Mouse (Mus musculus) lung, adult 2 months (tissue): ENCODE measurements around the gene Gmppb. TPM values are rescaled to one million over a fixed set of nuclear protein-coding genes. Genes with fewer than 3 reads are reported as not detected.

Experiments
- DNase-seq: peaks from one replicate; pipeline ENCODE4 v3.0.0; 2022
- H3K4me1 ChIP-seq: fragments of 200-500 bp; 2 replicates; pipeline ENCODE4 v1.6.1; 2011; ENCODE audit warnings: low read length; ENCODE audit not compliant: control insufficient read depth, insufficient read depth
- H3K4me3 ChIP-seq: fragments of 200-500 bp; replicated peaks from 2 replicates; pipeline ENCODE3; 2011; ENCODE audit warnings: low read depth, mild to moderate bottlenecking, control low read depth, low read length; ENCODE audit errors: extremely low read depth
- CTCF ChIP-seq: fragments of 200-500 bp; IDR thresholded peaks from 2 replicates; pipeline ENCODE4 v1.5.1; 2011; ENCODE audit warnings: mild to moderate bottlenecking, low read length, control low read depth; ENCODE audit not compliant: insufficient read depth
- POLR2A ChIP-seq: fragments of 200-500 bp; IDR thresholded peaks from 2 replicates; pipeline ENCODE4 v1.6.1; 2011; ENCODE audit warnings: low read depth, mild to moderate bottlenecking, control low read depth, low read length, borderline replicate concordance; ENCODE audit errors: extremely low read depth
- WGBS: fragments of 180-500 bp; shearing (Covaris S2); methylation state at CpG from one replicate; pipeline ENCODE4 v1.1.7; 2018; 5-methylcytosine and 5-hydroxymethylcytosine counted together
- polyA plus RNA-seq: library from polyadenylated mRNA; depleted of rRNA; stranded (reverse); fragments of >200 nt; gene quantifications from 2 replicates; pipeline ENCODE4 v1.2.3, GENCODE M21; 2012; rRNA removed

The Gmppb gene
- polyA plus RNA-seq, 1 experiment, result 20.3 TPM

GRCm38 (mm10) chr9:108094998-108095411 lies 46.0 kb downstream of the Gmppb start:
- WGBS, result under 1% methylated on average over 16 of the region's 16 CpGs

DNA sequence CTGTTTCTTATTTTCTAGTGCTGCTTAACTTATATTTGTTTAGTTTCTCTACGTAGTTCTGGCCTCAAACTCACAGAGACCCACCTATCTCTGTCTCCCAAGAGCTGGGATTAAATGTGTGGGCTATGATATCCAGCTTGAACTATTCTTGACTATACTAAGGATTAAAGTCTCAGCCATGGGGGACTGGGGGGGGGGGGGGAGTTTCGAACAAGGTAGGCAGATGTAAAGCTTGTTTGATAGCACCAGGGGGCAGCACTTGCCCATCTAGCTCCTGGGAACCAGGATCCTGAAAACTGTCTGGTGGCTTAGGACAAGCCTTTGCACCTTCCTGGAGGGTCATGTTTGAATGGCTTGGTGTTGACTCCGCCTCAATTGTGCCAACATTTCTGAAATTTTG lies 46.5 kb downstream of the Gmppb start:
- TF ChIP-seq CTCF, result peak; percentile 77
- no peak for TF ChIP-seq POLR2A
- Histone ChIP-seq H3K4me1 (peaks cover 4% of the 10 kb centered on the region), H3K4me3 (peak overlapping the region; percentile 46)
- 4% methylated on average over 3 of the region's 3 CpGs for WGBS
- DNase-seq, result peak; percentile 46

More at GRCm38 (mm10) chr9:108094998-108095411, 46.0 kb downstream of the Gmppb start:
- H3K4me1 ChIP-seq, result peaks cover 4% of the 10 kb centered on the region
- peak overlapping the region; percentile 82 for H3K4me3 ChIP-seq
- TF ChIP-seq CTCF (no peak), POLR2A (no peak)
- DNase-seq, result peak; percentile 48

GRCm38 (mm10) chr9:108095949-108096712 lies 47.1 kb downstream of the Gmppb start:
- DNase-seq, result no peak
- 57% methylated on average over 10 of the region's 10 CpGs for WGBS
- Histone ChIP-seq H3K4me3 (no peak overlapping the region), H3K4me1 (peaks cover 4% of the 10 kb centered on the region)
- TF ChIP-seq CTCF (no peak), POLR2A (no peak)

DNA sequence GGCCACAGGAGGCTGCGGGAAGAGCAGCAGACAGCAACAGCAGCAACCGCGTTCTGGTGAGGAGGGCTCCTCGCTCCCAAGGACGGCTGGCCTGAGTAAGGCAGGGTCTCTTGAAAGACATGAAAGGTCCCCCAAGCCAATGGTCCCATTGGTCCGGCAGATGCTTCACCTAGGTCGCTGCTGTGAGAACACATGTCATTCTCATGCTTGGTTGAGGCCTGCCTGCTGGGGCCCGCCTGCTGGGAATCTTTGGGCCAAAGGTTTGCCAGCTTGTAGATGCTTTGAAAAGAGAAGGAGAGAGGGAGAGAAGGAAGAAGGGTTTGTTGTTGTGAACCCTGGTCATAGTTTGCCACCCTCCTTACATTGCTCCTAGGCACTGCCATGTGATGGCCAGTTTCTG lies 50.6 kb downstream of the Gmppb start:
- TF ChIP-seq POLR2A (no peak), CTCF (no peak)
- peaks cover 4% of the 10 kb centered on the region for H3K4me1 ChIP-seq
- no peak overlapping the region for H3K4me3 ChIP-seq
- DNase-seq, result no peak
- WGBS, result 88% methylated on average over 8 of the region's 8 CpGs

Other genes with a start within 250 kb of the Gmppb start
- 13.0 and 19.0 TPM in 2 replicates for gene Rbm6, start 176.0 kb upstream of the Gmppb start, polyA plus RNA-seq
- 29.4 and 31.7 TPM in 2 replicates for gene Mon1a, start 161.1 kb upstream of the Gmppb start, polyA plus RNA-seq
- 17.8 and 27.4 TPM in 2 replicates for gene Mst1r, start 142.4 kb upstream of the Gmppb start, polyA plus RNA-seq
- not detected in 2 replicates for gene Actl11, start 120.8 kb upstream of the Gmppb start, polyA plus RNA-seq
- gene Camkv, start 113.6 kb upstream of the Gmppb start, polyA plus RNA-seq, result 0.06 and 0.09 TPM in 2 replicates
- gene Traip, start 99.1 kb upstream of the Gmppb start, polyA plus RNA-seq, result 0.79 and 0.93 TPM in 2 replicates
- 94.0 and 124 TPM in 2 replicates for gene Uba7, start 73.7 kb upstream of the Gmppb start, polyA plus RNA-seq
- 3.3 and 5.5 TPM in 2 replicates for gene Gm20661, start 66.2 kb upstream of the Gmppb start, polyA plus RNA-seq
- gene Inka1, start 63.4 kb upstream of the Gmppb start, polyA plus RNA-seq, result 23.1 and 26.6 TPM in 2 replicates
- 72.3 and 89.2 TPM in 2 replicates for gene Cdhr4, start 56.7 kb upstream of the Gmppb start, polyA plus RNA-seq
- gene Gm20662, start 52.9 kb upstream of the Gmppb start, polyA plus RNA-seq, result 6.3 and 11.5 TPM in 2 replicates
- 116 and 132 TPM in 2 replicates for gene Ip6k1, start 46.7 kb upstream of the Gmppb start, polyA plus RNA-seq
- gene Amigo3, start 3.9 kb downstream of the Gmppb start, polyA plus RNA-seq, result 2.3 and 3.2 TPM in 2 replicates
- 1.5 and 2.5 TPM in 2 replicates for gene Mst1, start 31.2 kb downstream of the Gmppb start, polyA plus RNA-seq
- gene Rnf123, start 34.1 kb downstream of the Gmppb start, polyA plus RNA-seq, result 78.6 and 88.0 TPM in 2 replicates
- 64.7 and 74.8 TPM in 2 replicates for gene Apeh, start 45.4 kb downstream of the Gmppb start, polyA plus RNA-seq
- gene Bsn, start 141.1 kb downstream of the Gmppb start, polyA plus RNA-seq, result 0.74 and 0.95 TPM in 2 replicates
- gene Dag1, start 214.7 kb downstream of the Gmppb start, polyA plus RNA-seq, result 125 and 170 TPM in 2 replicates
- gene Nicn1, start 241.2 kb downstream of the Gmppb start, polyA plus RNA-seq, result 15.1 and 21.4 TPM in 2 replicates
- gene Amt, start 247.6 kb downstream of the Gmppb start, polyA plus RNA-seq, result 7.0 and 13.3 TPM in 2 replicates